Mouse (Mus musculus) C2C12 (cell line): Measurements from ENCODE around the gene Coro1b.

Experiments
- CEBPB ChIP-seq: IDR thresholded peaks from one replicate; pipeline ENCODE4 v1.6.1; 2011; ENCODE audit warnings: low read depth, mild to moderate bottlenecking, control low read depth, moderate library complexity
- CTCF ChIP-seq: IDR thresholded peaks from one replicate; pipeline ENCODE4 v1.5.1; 2011; ENCODE audit not compliant: control insufficient read depth, insufficient read depth, insufficient read length
- FOSL1 ChIP-seq: IDR thresholded peaks from one replicate; pipeline ENCODE4 v1.8.0; 2011; ENCODE audit warnings: mild to moderate bottlenecking, low read length; ENCODE audit not compliant: poor library complexity, insufficient read depth, severe bottlenecking
- MAX ChIP-seq: IDR thresholded peaks from one replicate; pipeline ENCODE4 v1.6.1; 2011; ENCODE audit warnings: mild to moderate bottlenecking, control low read depth
- MYOD1 ChIP-seq: IDR thresholded peaks from one replicate; pipeline ENCODE4 v1.6.1; 2011; ENCODE audit warnings: low read depth; ENCODE audit not compliant: control insufficient read depth, insufficient read length
- MYOG ChIP-seq: IDR thresholded peaks from one replicate; pipeline ENCODE4 v1.6.1; 2011; ENCODE audit not compliant: control insufficient read depth, insufficient read length; ENCODE audit errors: extremely low read depth
- USF1 ChIP-seq: IDR thresholded peaks from one replicate; pipeline ENCODE4 v1.6.1; 2011; ENCODE audit warnings: low read depth, mild to moderate bottlenecking, control low read depth, moderate library complexity

DNA sequence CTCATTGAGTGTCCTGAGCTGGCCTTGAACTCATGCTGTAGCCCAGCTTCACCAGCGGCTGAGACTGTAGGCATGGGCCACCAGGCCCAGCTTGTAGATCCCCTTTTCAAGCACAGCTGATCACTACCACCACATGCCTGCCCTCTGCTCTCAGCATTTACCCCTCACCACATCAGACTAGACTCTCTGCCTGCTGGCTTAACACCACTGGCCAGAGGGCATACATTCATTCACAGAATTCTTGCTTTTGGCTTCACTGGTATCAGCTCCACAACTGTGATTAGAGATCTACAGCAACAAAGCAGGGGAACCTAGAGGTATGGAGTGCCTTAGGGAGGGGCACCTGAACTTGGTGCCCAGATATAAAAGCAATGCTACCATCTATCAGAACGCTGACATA, 27.9 kb upstream of the Coro1b start:
- no peak for TF ChIP-seq CTCF
- TF ChIP-seq USF1: no peak
- no peak for TF ChIP-seq MYOG
- TF ChIP-seq MAX: no peak
- no peak for TF ChIP-seq FOSL1
- no peak for TF ChIP-seq MYOD1
- no peak for TF ChIP-seq CEBPB
